Mouse (Mus musculus) kidney, adult 9 months (tissue): ENCODE results near the gene Pram1.

Experiments
- DNase-seq: peaks from one replicate; pipeline ENCODE4 v3.0.0; 2022

The Pram1 gene

GRCm38 (mm10) chr17:33673837-33674236 lies 36.0 kb downstream of the Pram1 start:
- no peak for DNase-seq

GRCm38 (mm10) chr17:33675452-33675851 lies 37.6 kb downstream of the Pram1 start:
- peak; percentile 34 for DNase-seq

GRCm38 (mm10) chr17:33676086-33676485 lies 38.2 kb downstream of the Pram1 start:
- no peak for DNase-seq

GRCm38 (mm10) chr17:33678771-33679170 lies 40.9 kb downstream of the Pram1 start:
- no peak for DNase-seq

- DNase-seq = no peak
These were observed 43.9 kb downstream of the Pram1 start for GRCm38 (mm10) chr17:33681767-33682166.

- peak; percentile 70 for DNase-seq
These were observed 46.9 kb downstream of the Pram1 start for GRCm38 (mm10) chr17:33684671-33685231.

GRCm38 (mm10) chr17:33685249-33685653 lies 47.4 kb downstream of the Pram1 start:
- DNase-seq = peak; percentile 98

- no peak for DNase-seq
These were observed 48.9 kb downstream of the Pram1 start, which contains the start of gene Hnrnpm for GRCm38 (mm10) chr17:33686760-33687159. Gene Hnrnpm, minus strand, starts transcription at chr17:33686860.
